Mouse (Mus musculus) right cerebral cortex, postnatal 10 days (tissue): Measurements from ENCODE around the gene Nop2.
"Not testable (repeated sequence)": the region's sequence is repeated elsewhere in the genome, so short reads cannot be mapped to it uniquely, and the experiment has no call there.

Experiments used
- DNase-seq, 2 experiments: peaks; one replicate each; pipeline ENCODE4 v3.0.0; 2021; ENCODE audit warnings: low spot score in 2 of 2

Nop2 gene

GRCm38 (mm10) chr6:125153682-125154081, 22.0 kb downstream of the Nop2 start:
- DNase-seq, result no peak

- DNase-seq, result no peak
These were observed 22.8 kb downstream of the Nop2 start for GRCm38 (mm10) chr6:125154550-125154949.

- DNase-seq, result no peak
These were observed 23.6 kb downstream of the Nop2 start for GRCm38 (mm10) chr6:125155262-125155661.

- no peak for DNase-seq
These were observed 24.8 kb downstream of the Nop2 start for GRCm38 (mm10) chr6:125156491-125156890.

GRCm38 (mm10) chr6:125156903-125157614, 25.4 kb downstream of the Nop2 start:
- DNase-seq, result no peak

- no peak for DNase-seq
These were observed 27.3 kb downstream of the Nop2 start for GRCm38 (mm10) chr6:125158944-125159492.

- no peak for DNase-seq
These were observed 28.3 kb downstream of the Nop2 start for GRCm38 (mm10) chr6:125159773-125160557.

- DNase-seq, result no peak
These were observed 28.8 kb downstream of the Nop2 start for GRCm38 (mm10) chr6:125160558-125160853.

- peak; percentile 70 to 74 for DNase-seq
These were observed 29.4 kb downstream of the Nop2 start for GRCm38 (mm10) chr6:125160854-125161760.

- DNase-seq, result peak; percentile 78 to 80
These were observed 30.3 kb downstream of the Nop2 start for GRCm38 (mm10) chr6:125161971-125162370.

- DNase-seq, result not testable (repeated sequence)
These were observed 31.1 kb downstream of the Nop2 start for GRCm38 (mm10) chr6:125162615-125163305.

GRCm38 (mm10) chr6:125163801-125164657, 32.3 kb downstream of the Nop2 start:
- peak; percentile 68 to 81 for DNase-seq

GRCm38 (mm10) chr6:125164672-125165327, 33.1 kb downstream of the Nop2 start:
- peak; percentile 78 to 83 for DNase-seq

GRCm38 (mm10) chr6:125165328-125165891, 33.7 kb downstream of the Nop2 start:
- DNase-seq, result peak; percentile 98 to 99

- peak; percentile 62 to 67 for DNase-seq
These were observed 34.5 kb downstream of the Nop2 start, which contains the start of gene Gapdh for GRCm38 (mm10) chr6:125166051-125166751. TSS of gene Gapdh (minus strand) at chr6:125166467.

- DNase-seq, result peak in 1 of 2 experiments; percentile 70
These were observed 35.3 kb downstream of the Nop2 start for GRCm38 (mm10) chr6:125166861-125167650.

- no peak for DNase-seq
These were observed 36.4 kb downstream of the Nop2 start for GRCm38 (mm10) chr6:125168086-125168485.

- DNase-seq, result no peak
These were observed 38.5 kb downstream of the Nop2 start for GRCm38 (mm10) chr6:125170194-125170593.
